Mouse (Mus musculus) v-Abl transformed pro-B cells (cell line): ENCODE data around the gene Dtnb.

Experiments
- in situ Hi-C, 2 experiments: fragments of 400-800 bp; cut with MboI; formaldehyde crosslinking; loops; one replicate each; pipeline ENCODE4 v1.15.1; 2025; ENCODE audit not compliant: unreplicated experiment in 2 of 2

The Dtnb gene

DNA sequence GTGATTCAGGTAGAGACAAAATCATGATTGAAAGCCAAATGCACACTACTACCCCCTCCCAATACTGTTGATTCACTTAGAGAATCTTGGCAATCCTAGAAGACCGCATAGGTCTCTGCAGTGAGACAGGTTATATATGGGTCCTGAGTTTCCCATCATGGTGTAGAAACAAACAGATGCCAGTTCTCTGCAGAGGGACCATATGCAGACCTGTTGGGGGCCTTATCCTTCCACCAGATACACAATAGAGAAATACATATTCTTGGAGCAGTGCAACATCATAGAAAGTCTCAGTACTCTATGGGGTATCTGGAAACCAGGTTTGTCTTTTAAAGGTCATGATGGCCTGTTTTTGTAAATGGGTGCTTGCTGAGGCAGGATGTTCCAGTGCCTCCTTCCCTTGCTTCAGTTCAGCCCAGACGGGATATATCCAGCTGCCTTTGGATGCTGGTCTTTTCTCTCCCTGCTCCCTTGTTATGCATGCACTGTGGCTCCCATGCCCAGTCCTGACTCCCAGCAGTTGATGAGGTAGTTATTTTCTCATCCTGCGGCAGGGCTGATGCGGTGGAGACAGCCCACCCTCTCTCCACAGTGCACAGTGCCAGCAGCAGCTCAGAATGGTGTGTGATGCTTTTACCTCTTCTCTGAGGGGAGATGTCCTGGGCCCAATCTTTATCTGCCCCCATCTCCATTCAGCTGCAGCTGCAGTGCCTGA, 188.9 kb downstream of the Dtnb start:
- in situ Hi-C loops = no loop called here

GRCm38 (mm10) chr12:3761591-3762295, 189.6 kb downstream of the Dtnb start:
- in situ Hi-C loops = no loop called here

- in situ Hi-C loops = no loop called here
Observed at GRCm38 (mm10) chr12:3764191-3764804, 192.1 kb downstream of the Dtnb start.

DNA sequence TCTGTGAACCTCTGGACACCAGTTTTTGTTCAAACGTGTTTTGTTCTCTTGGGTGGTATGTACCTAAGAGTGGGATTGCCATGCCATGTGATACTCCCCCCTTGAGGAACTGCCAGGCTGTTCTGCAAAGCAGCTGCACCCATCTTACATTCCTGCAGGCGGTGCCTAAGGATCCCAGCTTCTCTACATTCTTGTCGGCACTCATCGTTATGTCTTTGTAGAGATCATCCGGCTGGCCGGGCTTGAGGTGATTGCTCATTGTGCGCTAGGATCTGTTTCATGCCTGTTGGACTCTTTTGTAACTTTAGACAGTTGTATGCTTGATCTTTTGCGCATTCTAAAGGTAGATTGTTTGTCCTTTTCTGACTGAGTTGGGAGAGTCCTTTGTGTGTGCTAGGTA, 195.2 kb downstream of the Dtnb start:
- in situ Hi-C loops = no loop called here

DNA sequence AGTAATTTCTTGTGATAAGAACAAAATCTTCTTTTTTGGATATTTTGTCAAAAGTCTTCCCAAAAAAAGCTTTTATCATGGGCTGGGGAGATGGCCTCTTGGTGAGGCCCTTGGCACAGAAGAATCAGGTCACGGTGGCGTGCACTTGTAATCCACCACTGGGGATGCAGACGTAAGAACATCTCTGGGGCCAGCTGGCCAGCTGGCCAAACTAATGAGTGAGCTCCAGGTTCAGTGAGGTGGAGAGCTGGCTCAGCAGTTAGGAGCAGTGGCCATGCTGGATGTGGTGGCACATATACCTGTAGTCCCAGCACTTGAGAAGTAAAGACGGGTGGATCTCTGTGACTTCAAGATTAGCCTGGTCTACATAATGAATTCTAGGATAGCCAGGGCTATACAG, 196.2 kb downstream of the Dtnb start:
- in situ Hi-C loops = no loop called here

DNA sequence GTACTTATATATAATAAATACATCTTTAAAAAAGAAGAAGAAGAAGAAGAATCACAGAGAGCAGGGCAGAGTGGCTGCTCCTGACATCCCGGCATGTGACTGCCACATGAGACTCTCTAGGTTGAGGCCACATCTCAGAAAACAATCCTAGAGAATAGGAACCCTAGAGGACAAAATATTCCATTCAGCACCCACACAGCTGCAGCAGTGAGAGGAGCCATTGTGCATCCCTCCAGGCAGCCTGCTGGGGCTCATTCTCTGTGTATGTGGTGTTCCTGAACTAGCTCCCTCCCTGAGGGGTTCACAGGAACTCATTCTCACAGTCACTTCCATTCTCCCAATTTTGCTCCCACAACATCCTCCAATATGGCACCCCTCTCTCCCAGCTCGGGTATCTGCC, 198.4 kb downstream of the Dtnb start:
- in situ Hi-C loops = no loop called here

GRCm38 (mm10) chr12:3771080-3771479, 198.9 kb downstream of the Dtnb start:
- in situ Hi-C loops = no loop called here

GRCm38 (mm10) chr12:3773643-3774042, 201.5 kb downstream of the Dtnb start:
- in situ Hi-C loops = no loop called here

DNA sequence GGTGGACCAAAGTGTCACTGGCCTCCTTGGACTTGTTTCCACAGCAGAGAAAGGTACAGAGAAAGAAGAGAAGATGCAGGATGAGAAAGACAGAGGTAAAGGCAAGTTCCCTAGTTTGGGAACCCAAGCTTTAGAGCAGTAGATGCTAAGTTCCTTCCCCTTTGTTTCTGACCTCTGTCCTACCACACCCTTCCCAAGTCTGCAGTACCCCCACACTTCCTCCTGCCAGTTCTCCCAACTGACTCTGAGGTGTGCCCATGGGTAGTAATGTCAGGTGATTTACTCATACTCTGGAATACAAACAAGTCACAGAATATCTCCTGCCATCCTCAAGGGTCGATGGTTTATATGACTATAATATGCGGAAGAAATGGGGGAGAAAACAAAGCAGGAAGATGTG, 203.8 kb downstream of the Dtnb start:
- in situ Hi-C loops = no loop called here

GRCm38 (mm10) chr12:3777682-3778081, 205.5 kb downstream of the Dtnb start:
- in situ Hi-C loops = no loop called here

GRCm38 (mm10) chr12:3778286-3778685, 206.1 kb downstream of the Dtnb start:
- in situ Hi-C loops = no loop called here

- in situ Hi-C loops = loop anchor here in 1 of 2 experiments (10.0 kb wide), 1 partner anchor 85 kb away; no protein-coding TSS in a partner anchor
Observed at GRCm38 (mm10) chr12:3779639-3780038, 207.5 kb downstream of the Dtnb start.

DNA sequence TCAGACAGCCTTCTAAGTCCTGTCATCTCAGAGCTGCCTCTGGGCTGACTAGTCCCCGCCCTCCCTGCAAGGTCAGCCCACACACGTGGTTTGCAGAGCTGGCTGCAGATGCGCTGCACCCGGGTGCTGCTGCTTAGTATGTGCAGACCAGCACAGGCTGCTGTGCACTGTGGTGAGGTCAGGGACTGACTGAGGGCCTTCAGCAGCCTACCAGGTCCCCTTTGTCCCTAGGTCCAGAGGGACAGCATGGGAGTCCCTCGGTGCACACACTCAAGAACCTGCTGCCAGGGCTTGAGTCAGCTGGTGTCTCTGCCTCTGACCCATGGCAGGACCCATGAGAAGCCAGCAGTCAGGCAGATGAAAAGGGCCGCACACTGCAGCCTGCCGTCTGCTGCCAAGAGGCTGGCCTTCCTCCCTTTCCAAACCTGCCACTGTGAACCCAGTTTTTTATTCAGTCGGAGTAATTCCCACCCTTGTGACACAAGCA, 208.3 kb downstream of the Dtnb start:
- in situ Hi-C loops = loop anchor here in 1 of 2 experiments (10.0 kb wide), 1 partner anchor 86 kb away; no protein-coding TSS in a partner anchor

- in situ Hi-C loops = loop anchor here in 1 of 2 experiments (10.0 kb wide), 1 partner anchor 86 kb away; no protein-coding TSS in a partner anchor
Observed at GRCm38 (mm10) chr12:3780931-3781471, 208.8 kb downstream of the Dtnb start.

- in situ Hi-C loops = loop anchor here in 1 of 2 experiments (10.0 kb wide), 1 partner anchor 87 kb away; no protein-coding TSS in a partner anchor
Observed at GRCm38 (mm10) chr12:3781482-3781881, 209.3 kb downstream of the Dtnb start.

DNA sequence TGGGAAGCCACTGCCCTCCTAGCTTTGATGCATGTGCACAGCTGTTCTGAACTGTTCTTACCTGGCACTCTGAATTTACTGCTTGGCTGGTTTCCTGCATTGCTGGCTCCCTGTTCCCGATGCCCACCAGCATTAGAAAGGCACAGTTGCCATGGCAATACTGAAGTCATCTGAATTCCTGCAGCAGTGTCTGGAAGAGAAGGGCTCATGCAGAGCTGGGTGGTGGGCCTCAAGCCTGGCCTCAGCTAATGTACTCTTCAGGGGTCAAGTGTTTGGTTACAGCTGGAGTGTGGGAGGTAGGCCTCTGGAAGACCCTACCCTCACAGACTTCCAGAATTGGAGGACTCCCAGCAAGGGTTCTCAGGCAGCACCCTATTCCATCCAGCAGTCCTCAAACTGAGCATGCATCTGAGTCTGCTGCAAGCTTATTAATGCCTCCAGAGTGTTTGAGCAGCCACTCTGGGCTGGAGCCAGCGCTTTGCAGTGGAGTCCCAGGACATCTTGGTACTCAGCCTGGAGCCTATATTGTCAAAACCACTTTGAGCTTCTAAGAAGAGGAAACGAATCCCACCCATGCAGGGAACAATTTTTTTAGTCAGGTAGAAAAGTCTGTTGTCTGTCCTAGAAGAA, 211.1 kb downstream of the Dtnb start:
- in situ Hi-C loops = loop anchor here in 1 of 2 experiments (10.0 kb wide), 1 partner anchor 89 kb away; no protein-coding TSS in a partner anchor

- in situ Hi-C loops = loop anchor here in 1 of 2 experiments (10.0 kb wide), 1 partner anchor 89 kb away; no protein-coding TSS in a partner anchor
Observed at GRCm38 (mm10) chr12:3784258-3784657, 212.1 kb downstream of the Dtnb start.

DNA sequence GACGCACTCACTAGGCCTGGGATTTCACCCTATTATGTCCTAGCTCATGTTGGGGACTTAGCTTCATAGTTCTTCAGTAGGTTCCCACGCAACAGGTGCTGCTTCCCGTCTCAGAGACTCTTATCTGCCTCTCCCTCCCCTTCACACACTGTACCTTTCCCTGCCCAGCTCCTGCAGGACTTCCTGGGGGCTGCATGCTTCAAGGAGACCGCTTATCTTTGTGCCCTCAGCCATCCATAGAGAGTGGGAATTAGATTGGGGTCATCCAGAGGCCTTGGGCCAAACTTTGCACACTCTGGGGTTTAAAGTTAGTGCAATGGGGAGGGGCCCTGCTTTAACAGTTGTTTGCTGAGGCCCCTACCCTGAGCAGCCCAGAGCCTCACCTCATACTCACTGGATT, 212.5 kb downstream of the Dtnb start:
- in situ Hi-C loops = loop anchor here in 1 of 2 experiments (10.0 kb wide), 1 partner anchor 90 kb away; no protein-coding TSS in a partner anchor

DNA sequence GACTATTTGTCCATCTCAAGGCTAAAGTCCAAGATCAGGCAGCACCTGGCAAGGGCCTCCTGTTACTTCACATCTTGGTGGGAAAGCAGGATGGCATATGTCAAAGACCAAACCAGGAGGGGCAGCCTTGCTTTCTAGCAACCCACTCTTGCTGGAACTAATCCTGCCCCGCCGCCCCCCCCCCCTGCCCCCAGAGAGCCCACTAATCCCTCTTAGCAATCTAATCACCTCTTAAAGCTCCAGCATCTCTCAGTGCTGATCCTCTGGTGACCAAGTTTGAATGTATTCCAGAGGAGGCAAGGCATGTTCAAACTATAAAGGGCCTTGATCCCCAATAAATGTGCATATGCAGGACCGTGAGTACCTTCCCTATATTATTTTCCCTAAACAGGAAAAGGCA, 214.9 kb downstream of the Dtnb start:
- in situ Hi-C loops = loop anchor here in 1 of 2 experiments (10.0 kb wide), 1 partner anchor 92 kb away; no protein-coding TSS in a partner anchor

GRCm38 (mm10) chr12:3787541-3787940, 215.4 kb downstream of the Dtnb start:
- in situ Hi-C loops = loop anchor here in 1 of 2 experiments (10.0 kb wide), 1 partner anchor 93 kb away; no protein-coding TSS in a partner anchor
